Mouse (Mus musculus) megakaryocyte, embryonic 14.5 days (primary cell): ENCODE measurements around the gene Hpse2.

Source experiments
- FLI1 ChIP-seq: IDR thresholded peaks from 2 replicates; pipeline ENCODE4 v1.6.1; 2012; ENCODE audit warnings: low read length, inconsistent platforms, mixed read lengths
- GATA1 ChIP-seq: IDR thresholded peaks from 3 replicates; pipeline ENCODE4 v1.6.1; 2012; ENCODE audit warnings: mixed read lengths, low read length, inconsistent platforms, borderline replicate concordance

- TF ChIP-seq GATA1 (no peak), FLI1 (no peak)
These were observed 610.4 kb downstream of the Hpse2 start for GRCm38 (mm10) chr19:42777801-42778200.
